In the genomic region with DNA sequence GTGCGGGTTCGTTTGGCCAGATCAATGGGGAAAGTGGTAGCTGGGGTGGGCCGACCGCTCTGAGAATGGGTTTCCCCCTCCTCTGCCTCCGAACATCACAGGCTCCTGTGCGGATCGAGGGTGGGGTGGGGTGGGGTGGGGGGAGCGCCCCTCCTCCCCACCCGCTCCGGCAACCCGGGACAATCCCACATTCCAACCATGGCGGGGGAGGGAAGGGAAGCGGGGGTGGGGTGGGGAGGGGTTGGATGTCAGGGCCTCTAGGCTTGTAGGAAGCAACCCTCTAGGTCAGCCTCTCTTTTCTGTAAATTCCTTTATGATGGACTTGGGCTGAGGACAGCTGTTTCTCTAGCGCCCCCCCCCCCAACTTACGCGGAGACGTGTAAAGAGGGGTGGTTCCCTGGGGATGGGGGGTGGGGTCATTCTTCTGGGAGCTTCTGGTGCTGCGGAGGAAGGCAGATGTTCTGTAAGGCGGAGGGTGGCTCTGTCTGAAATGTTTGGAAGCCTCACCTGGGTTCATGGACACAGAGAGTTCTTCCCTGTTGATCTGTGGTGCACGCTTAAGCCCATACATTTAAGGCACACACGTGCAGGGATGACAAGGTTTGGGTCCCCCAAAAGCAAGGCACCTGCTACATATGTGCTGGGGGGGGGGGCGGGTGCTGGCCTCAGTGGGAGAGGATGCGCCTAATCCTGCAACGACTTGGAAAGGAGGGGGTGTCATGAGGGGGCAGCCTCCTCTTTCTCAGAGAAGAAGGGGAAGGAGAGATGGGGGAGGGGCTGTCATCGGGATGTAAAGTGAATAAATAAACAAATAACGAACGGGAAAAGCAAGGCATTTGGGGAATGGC, we compare ENCODE assay signal across 8 mouse cellular contexts. TPM values are rescaled to one million over a fixed set of nuclear protein-coding genes. Genes with fewer than 3 reads are reported as not detected.
DNase-seq lines count a peak whose midpoint lies in the region; ATAC-seq lines count a peak whose summit lies in the region.

No protein-coding gene starts in this region.

- H3K36me3 ChIP-seq in heart, embryonic 15.5 days, result no peaks in the 10 kb centered on the region
- no peaks in the 10 kb centered on the region for H3K36me3 ChIP-seq in embryonic facial prominence, embryonic 11.5 days (replicated peaks; ENCODE audit: control insufficient read depth, insufficient read depth, low read depth, low read length)
- H3K36me3 ChIP-seq in intestine, embryonic 15.5 days, result no peaks in the 10 kb centered on the region
- H3K36me3 ChIP-seq in midbrain, embryonic 16.5 days (ENCODE audit: control insufficient read depth, insufficient read depth, low read length), result no peaks in the 10 kb centered on the region

- no peak overlapping the region for H3K9ac ChIP-seq in heart, embryonic 15.5 days
- H3K9ac ChIP-seq in embryonic facial prominence, embryonic 11.5 days (replicated peaks; ENCODE audit: low read length), result peak overlapping the region; percentile 10
- no peak overlapping the region for H3K9ac ChIP-seq in intestine, embryonic 15.5 days
- H3K9ac ChIP-seq in midbrain, embryonic 16.5 days (ENCODE audit: low read depth, low read length), result peak overlapping the region; percentile 61

- 5% methylated on average over 23 of the region's 27 CpGs for WGBS in heart, embryonic 15.5 days
- WGBS in embryonic facial prominence, embryonic 11.5 days, result 5% methylated on average over 25 of the region's 27 CpGs
- 3% methylated on average over 27 of the region's 27 CpGs for WGBS in intestine, embryonic 15.5 days
- 5% methylated on average over 25 of the region's 27 CpGs for WGBS in midbrain, embryonic 16.5 days

- H3K27me3 ChIP-seq in heart, embryonic 15.5 days, result no peaks in the 10 kb centered on the region; the same call in 1 of the 2 replicates
- H3K27me3 ChIP-seq in embryonic facial prominence, embryonic 11.5 days (ENCODE audit: control insufficient read depth, insufficient read depth, low read length), result no peaks in the 10 kb centered on the region
- H3K27me3 ChIP-seq in intestine, embryonic 15.5 days (replicated peaks), result no peaks in the 10 kb centered on the region
- H3K27me3 ChIP-seq in midbrain, embryonic 16.5 days (ENCODE audit: control insufficient read depth, insufficient read depth, low read depth, low read length), result no peaks in the 10 kb centered on the region

- no peak for DNase-seq in heart, adult 9 months (ENCODE audit: low spot score in 2 of 2)
- peak; percentile 32 for DNase-seq in embryonic facial prominence, embryonic 11.5 days (ENCODE audit: low spot score)
- DNase-seq in yolk sac, embryonic 10.5 days (ENCODE audit: low spot score), result no peak
- DNase-seq in cerebellum, postnatal 4 days (ENCODE audit: low spot score in 2 of 2), result no peak
- no peak for DNase-seq in B cell, adult 2 months

- peaks cover 10% of the 10 kb centered on the region for H3K4me1 ChIP-seq in heart, embryonic 15.5 days (replicated peaks)
- H3K4me1 ChIP-seq in embryonic facial prominence, embryonic 11.5 days (ENCODE audit: control insufficient read depth, insufficient read depth, low read length), result no peaks in the 10 kb centered on the region
- 0 out of 2 replicates have a peak, but pooled peaks cover 6% of the 10 kb centered on the region for H3K4me1 ChIP-seq in intestine, embryonic 15.5 days (replicated peaks)
- H3K4me1 ChIP-seq in midbrain, embryonic 16.5 days (ENCODE audit: control insufficient read depth, insufficient read depth, low read length), result peaks cover 12% of the 10 kb centered on the region

- no peaks in the 10 kb centered on the region for H3K9me3 ChIP-seq in heart, embryonic 15.5 days (replicated peaks)
- H3K9me3 ChIP-seq in embryonic facial prominence, embryonic 11.5 days (replicated peaks; ENCODE audit: control insufficient read depth, low read length), result no peaks in the 10 kb centered on the region
- H3K9me3 ChIP-seq in intestine, embryonic 15.5 days, result no peaks in the 10 kb centered on the region
- no peaks in the 10 kb centered on the region for H3K9me3 ChIP-seq in midbrain, embryonic 16.5 days (replicated peaks; ENCODE audit: control insufficient read depth, low read length, poor library complexity, severe bottlenecking)

- no peak; the same call in 1 of the 2 replicates for ATAC-seq in heart, embryonic 15.5 days (replicated peaks; ENCODE audit: insufficient number of reproducible peaks, insufficient read depth, low FRiP score, low read depth)
- peak; percentile 61 for ATAC-seq in embryonic facial prominence, embryonic 11.5 days (replicated peaks; ENCODE audit: insufficient number of reproducible peaks, low FRiP score, low TSS enrichment, low read depth)
- peak; percentile 57 for ATAC-seq in intestine, embryonic 15.5 days
- peak; percentile 62 for ATAC-seq in midbrain, embryonic 16.5 days

- H3K4me3 ChIP-seq in heart, embryonic 15.5 days, result peak overlapping the region; percentile 24
- peak overlapping the region; percentile 18 for H3K4me3 ChIP-seq in embryonic facial prominence, embryonic 11.5 days (ENCODE audit: low read depth, low read length)
- peak overlapping the region; percentile 22 for H3K4me3 ChIP-seq in intestine, embryonic 15.5 days (replicated peaks)
- peak overlapping the region; percentile 32 for H3K4me3 ChIP-seq in midbrain, embryonic 16.5 days (ENCODE audit: low read depth, low read length)

- H3K27ac ChIP-seq in heart, embryonic 15.5 days, result no peak overlapping the region
- H3K27ac ChIP-seq in embryonic facial prominence, embryonic 11.5 days (replicated peaks; ENCODE audit: low read depth, low read length), result no peak overlapping the region
- H3K27ac ChIP-seq in intestine, embryonic 15.5 days, result no peak overlapping the region
- H3K27ac ChIP-seq in midbrain, embryonic 16.5 days (ENCODE audit: low read length), result no peak overlapping the region

- peak overlapping the region; percentile 61 for H3K4me2 ChIP-seq in heart, embryonic 15.5 days
- peak overlapping the region; percentile 60 for H3K4me2 ChIP-seq in embryonic facial prominence, embryonic 11.5 days (ENCODE audit: low read depth, low read length)
- peak overlapping the region; percentile 64 for H3K4me2 ChIP-seq in intestine, embryonic 15.5 days (replicated peaks)
- peak overlapping the region; percentile 60 for H3K4me2 ChIP-seq in midbrain, embryonic 16.5 days (ENCODE audit: low read length)

RNA-seq across cellular contexts. Expression of a gene that starts 27.9 kb away (rescaled TPM):
- polyA plus RNA-seq in heart, embryonic 15.5 days (2015; fragmentation: Nextera tagmentation; extraction: Ambion mirVana), result 68.3 and 84.7 TPM in 2 replicates
- 120 and 126 TPM in 2 replicates for polyA plus RNA-seq in embryonic facial prominence, embryonic 11.5 days (2014; fragmentation: Nextera tagmentation; extraction: Ambion mirVana)
- 132 TPM in 2 replicates for polyA plus RNA-seq in intestine, embryonic 15.5 days (2015; fragmentation: Nextera tagmentation; extraction: Ambion mirVana)
- polyA plus RNA-seq in midbrain, embryonic 16.5 days (2015; fragmentation: Nextera tagmentation; extraction: Ambion mirVana), result 112 and 116 TPM in 2 replicates

RNA-seq across cellular contexts. Expression of a gene that starts 43.1 kb away (rescaled TPM):
- 18.3 and 21.9 TPM in 2 replicates for polyA plus RNA-seq in heart, embryonic 15.5 days (2015; fragmentation: Nextera tagmentation; extraction: Ambion mirVana)
- polyA plus RNA-seq in embryonic facial prominence, embryonic 11.5 days (2014; fragmentation: Nextera tagmentation; extraction: Ambion mirVana), result 25.9 and 28.5 TPM in 2 replicates
- 27.8 and 28.3 TPM in 2 replicates for polyA plus RNA-seq in intestine, embryonic 15.5 days (2015; fragmentation: Nextera tagmentation; extraction: Ambion mirVana)
- polyA plus RNA-seq in midbrain, embryonic 16.5 days (2015; fragmentation: Nextera tagmentation; extraction: Ambion mirVana), result 28.4 and 31.2 TPM in 2 replicates

Comparison
In these comparisons a context has a peak if more than half of its experiments do, and no peak if none do; other contexts are left out.
1. H3K9ac ChIP-seq: peak in embryonic facial prominence, embryonic 11.5 days (single experiment) and midbrain, embryonic 16.5 days (single experiment); none in heart, embryonic 15.5 days (single experiment) and intestine, embryonic 15.5 days (single experiment).
2. Peak in every context shown above with its lines, with median percentiles within 50 percentile points of each other: H3K4me2 ChIP-seq and H3K4me3 ChIP-seq.